Mouse (Mus musculus): Measurements from ENCODE around the gene Msl2. TPM values are rescaled to one million over a fixed set of nuclear protein-coding genes. Genes with fewer than 3 reads are reported as not detected.

Msl2 gene
- 10 to 100 TPM; 63.0 to 63.5 TPM for total RNA-seq (2021)
- long read RNA-seq, experiment 1, full-length matches to known transcripts, result 2 of 5 reads
- long read RNA-seq, experiment 1, partial matches to known transcripts, result 0 of 5 reads
- long read RNA-seq, experiment 1, other reads (novel, unspliced or antisense), result 3 of 5 reads
- long read RNA-seq, experiment 2, full-length matches to known transcripts, result 2 of 6 reads
- long read RNA-seq, experiment 2, partial matches to known transcripts, result 0 of 6 reads
- long read RNA-seq, experiment 2, other reads (novel, unspliced or antisense), result 4 of 6 reads

GRCm38 (mm10) chr9:101073987-101074331, at the start of gene Msl2:
Gene Msl2, plus strand, starts transcription at chr9:101074101.
- DNase-seq (ENCODE audit: low spot score in 2 of 2), result no peak

DNA sequence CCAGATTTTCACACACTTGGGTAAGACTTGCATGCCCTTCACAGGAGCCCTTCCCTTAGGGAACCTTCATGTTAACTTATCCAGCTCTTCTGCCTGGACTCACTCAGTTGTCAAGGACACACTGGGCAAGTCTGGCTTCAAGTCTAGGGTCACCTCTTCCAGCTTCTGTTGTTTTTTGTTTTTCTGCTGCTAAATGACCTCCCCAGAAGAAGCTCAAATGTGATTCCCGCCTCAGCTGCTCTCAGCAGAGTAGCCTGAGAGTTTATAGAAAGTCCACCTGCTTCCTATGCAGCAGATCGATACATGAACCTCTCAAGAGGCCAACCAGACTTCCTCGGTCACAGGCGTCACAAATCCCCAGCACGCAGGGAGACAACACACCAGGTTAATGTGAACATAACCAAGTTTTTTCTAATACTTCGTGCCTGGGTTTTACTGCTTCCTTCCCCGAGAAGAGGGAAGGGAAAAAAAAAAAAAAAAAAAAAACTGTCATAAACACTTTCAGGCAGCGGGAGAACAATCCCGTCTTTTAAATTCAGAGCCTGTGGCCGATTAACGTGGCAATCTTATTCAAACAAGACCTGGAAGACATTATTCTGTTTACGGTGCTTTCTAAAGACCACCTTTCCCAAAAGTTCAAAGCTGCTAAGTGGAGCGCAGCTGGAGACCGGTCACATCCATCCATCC, 40.0 kb upstream of the Msl2 start:
- DNase-seq (ENCODE audit: low spot score in 2 of 2), result peak in 1 of 2 experiments; percentile 4

GRCm38 (mm10) chr9:101034448-101035098, 39.3 kb upstream of the Msl2 start, which contains the start of gene Pccb:
Gene Pccb, minus strand, starts transcription at chr9:101034898.
- peak; percentile 96 for DNase-seq (ENCODE audit: low spot score in 2 of 2)

GRCm38 (mm10) chr9:101035836-101036596, 37.9 kb upstream of the Msl2 start:
- DNase-seq (ENCODE audit: low spot score in 2 of 2), result no peak

DNA sequence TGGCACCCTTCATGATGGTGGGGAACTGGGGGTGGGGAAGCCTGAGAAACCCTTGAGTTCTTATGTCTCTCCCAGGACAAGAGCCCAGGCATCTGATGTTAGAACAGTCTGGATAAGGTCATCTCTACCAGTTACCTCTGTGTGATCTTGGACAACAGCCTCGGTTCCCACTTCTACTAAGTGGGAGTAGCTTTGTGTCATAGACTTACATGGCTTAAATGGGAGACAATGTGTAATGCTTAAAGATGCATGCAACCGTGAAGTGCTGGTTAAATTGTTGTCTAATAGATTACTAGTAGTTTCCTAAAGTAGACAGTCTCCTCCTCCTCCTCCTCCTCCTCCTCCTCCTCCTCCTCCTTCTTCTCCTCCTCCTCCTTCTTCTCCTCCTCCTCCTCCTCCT, 37.0 kb upstream of the Msl2 start:
- no peak for DNase-seq (ENCODE audit: low spot score in 2 of 2)

DNA sequence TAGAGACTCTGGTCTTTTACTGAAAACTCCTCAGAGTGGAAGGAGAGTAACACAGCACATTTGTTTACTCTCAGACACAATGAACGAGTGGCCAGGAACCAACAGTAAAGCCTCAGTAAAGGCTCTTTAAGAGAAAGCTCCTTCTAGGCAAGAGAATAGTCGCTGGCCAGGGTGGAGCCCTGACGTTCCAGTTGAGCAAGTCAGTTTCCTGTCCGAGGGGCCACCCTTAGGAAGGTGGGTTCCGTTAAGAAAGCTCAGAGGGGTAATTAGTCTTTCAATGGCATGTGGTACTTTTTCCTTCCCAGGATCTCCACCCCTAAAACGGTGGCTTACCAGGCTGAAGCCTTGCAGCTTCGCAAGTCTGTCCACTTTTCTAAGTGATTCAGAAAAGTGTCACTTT, 36.5 kb upstream of the Msl2 start:
- DNase-seq (ENCODE audit: low spot score in 2 of 2), result no peak

GRCm38 (mm10) chr9:101038634-101039033, 35.3 kb upstream of the Msl2 start:
- DNase-seq (ENCODE audit: low spot score in 2 of 2), result no peak

DNA sequence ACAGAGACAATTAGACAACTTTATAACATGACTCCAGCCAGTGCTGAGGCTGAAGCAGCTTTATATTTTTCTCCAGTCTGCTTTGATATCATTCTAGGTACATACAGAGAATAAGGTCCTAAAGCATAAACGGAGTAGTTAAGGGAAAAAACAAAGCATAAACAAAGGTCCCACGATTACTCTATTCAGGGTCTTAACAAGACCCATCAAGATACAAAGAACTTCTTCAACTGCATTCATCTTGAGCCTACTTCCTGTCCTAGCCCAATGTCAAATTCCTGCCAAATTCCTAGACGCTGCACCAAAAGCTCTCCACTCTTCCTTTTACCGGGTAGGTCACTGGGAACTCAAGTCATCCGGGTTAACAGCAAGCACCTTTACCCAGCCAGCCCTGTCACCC, 32.4 kb upstream of the Msl2 start:
- no peak for DNase-seq (ENCODE audit: low spot score in 2 of 2)

GRCm38 (mm10) chr9:101042249-101042648, 31.7 kb upstream of the Msl2 start:
- DNase-seq (ENCODE audit: low spot score in 2 of 2), result no peak

GRCm38 (mm10) chr9:101045710-101046338, 28.1 kb upstream of the Msl2 start:
- no peak for DNase-seq (ENCODE audit: low spot score in 2 of 2)

- DNase-seq (ENCODE audit: low spot score in 2 of 2), result no peak
Measured at GRCm38 (mm10) chr9:101052007-101052406, 21.9 kb upstream of the Msl2 start.

- DNase-seq (ENCODE audit: low spot score in 2 of 2), result no peak
Measured at GRCm38 (mm10) chr9:101052691-101053090, 21.2 kb upstream of the Msl2 start.

- DNase-seq (ENCODE audit: low spot score in 2 of 2), result peak in 1 of 2 experiments; percentile 11
Measured at GRCm38 (mm10) chr9:101053279-101053678, 20.6 kb upstream of the Msl2 start.

DNA sequence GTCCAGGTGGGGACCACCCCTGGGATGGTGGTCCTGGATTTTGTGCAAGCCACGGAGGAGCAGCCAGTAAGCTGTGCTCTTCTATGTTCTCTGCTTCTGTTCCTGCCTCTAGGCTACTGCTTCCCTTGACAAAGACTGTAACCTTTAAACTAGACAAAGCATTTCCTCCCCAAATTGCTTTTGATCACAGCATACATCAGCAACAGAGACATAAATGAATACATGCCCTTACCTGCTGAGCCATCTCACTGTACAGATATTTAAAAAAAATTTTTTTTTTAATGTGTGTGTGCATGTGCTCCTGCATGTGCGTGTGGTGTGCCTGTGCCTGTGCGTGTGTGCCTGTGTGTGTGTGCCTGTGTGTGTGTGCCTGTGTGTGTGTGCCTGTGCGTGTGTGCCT, 16.7 kb upstream of the Msl2 start:
- no peak for DNase-seq (ENCODE audit: low spot score in 2 of 2)

DNA sequence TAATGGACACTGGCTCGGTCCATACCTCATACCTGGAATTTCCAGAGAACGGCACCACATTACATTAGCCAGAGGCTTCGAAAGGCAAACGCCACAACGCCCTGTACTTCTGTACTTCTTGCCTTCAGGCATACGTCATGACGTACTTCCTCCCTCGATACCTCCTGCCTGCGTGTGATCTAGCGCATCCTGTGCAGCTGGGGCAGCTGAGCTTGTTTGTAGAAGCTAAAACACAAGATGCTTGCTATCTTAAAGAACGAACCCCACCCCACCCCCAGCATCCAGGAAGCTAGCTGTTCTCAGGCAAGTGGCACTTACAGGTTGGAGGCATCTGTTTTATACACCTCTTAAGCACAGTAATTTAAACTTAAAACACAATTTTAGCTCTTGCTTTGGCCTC, 12.9 kb upstream of the Msl2 start:
- DNase-seq (ENCODE audit: low spot score in 2 of 2), result no peak

DNA sequence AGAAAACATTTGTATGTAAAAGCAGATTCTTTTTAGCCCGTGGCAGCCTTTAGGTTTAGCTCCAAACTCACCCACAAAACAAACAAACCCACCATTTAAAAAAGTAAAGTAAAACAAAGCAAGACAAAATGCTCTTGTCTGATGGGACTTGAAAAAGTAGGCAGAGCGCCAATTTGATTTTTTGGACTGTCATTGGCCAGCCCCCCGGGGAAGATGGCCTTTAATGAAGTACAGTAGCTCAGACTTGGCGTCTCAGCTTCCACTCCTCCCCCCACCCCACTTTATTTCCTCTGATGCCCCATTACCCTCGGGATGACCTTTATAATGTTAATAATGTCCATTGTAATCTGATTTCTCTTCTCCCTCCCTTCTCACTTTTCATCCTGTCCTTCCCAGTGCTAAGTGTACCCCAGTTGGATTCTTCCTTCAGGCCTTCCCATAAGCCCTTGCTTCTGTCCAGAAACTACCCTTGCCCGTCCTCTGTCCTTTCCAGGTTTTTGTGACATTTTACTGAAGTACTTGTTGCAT, 11.6 kb upstream of the Msl2 start:
- DNase-seq (ENCODE audit: low spot score in 2 of 2), result no peak

- DNase-seq (ENCODE audit: low spot score in 2 of 2), result no peak
Measured at GRCm38 (mm10) chr9:101065076-101065602, 8.8 kb upstream of the Msl2 start.

- DNase-seq (ENCODE audit: low spot score in 2 of 2), result no peak
Measured at GRCm38 (mm10) chr9:101069781-101070180, 4.1 kb upstream of the Msl2 start.

DNA sequence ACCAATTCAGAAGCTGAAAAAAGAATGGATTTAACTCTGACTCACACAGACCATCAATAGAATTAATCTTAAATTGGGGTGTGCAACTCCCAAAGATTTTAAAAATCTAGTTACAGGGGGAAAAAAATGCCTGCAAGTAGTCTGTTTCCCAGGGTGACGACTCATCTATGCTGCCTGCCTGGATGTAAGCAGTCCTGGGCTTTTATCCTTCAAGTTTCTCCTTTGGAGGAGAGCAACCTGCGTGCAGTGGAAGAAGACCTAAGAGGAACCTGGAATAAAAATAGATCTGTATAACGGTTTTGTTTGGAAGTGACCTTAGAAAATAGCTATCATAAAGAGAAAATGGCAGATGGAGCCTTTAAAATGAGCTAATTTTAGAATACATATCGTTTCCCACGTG, 1.4 kb upstream of the Msl2 start:
- DNase-seq (ENCODE audit: low spot score in 2 of 2), result no peak

Data from left cerebral cortex, adult 18-20 months (tissue).